Mouse (Mus musculus): ENCODE measurements around the gene Zfp292. TPM values are rescaled to one million over a fixed set of nuclear protein-coding genes. Genes with fewer than 3 reads are reported as not detected.
"Not testable (repeated sequence)": the region's sequence is repeated elsewhere in the genome, so short reads cannot be mapped to it uniquely, and the experiment has no call there.

Zfp292 gene
- 21.0 and 22.8 TPM in 2 replicates for polyA plus RNA-seq (2016; fragmentation: Nextera tagmentation; extraction: Ambion mirVana)

GRCm38 (mm10) chr4:34882818-34883217, at the start of gene Zfp292:
Zfp292 (minus strand) TSS chr4:34882960.
- DNase-seq (ENCODE audit: low spot score), result peak; percentile 95
- Histone ChIP-seq H3K36me3 (peaks cover 34% of the 10 kb centered on the region), H3K4me1 (replicated peaks) (peaks cover 36% of the 10 kb centered on the region), H3K27me3 (ENCODE audit: insufficient read depth, poor library complexity, severe bottlenecking) (no peaks in the 10 kb centered on the region; the same call in 1 of the 2 replicates), H3K9me3 (no peaks in the 10 kb centered on the region), H3K4me3 (peak within 1 kb of the TSS; percentile 89), H3K27ac (peak within 1 kb of the TSS; percentile 100)
- WGBS, result under 1% methylated on average over 43 of the region's 44 CpGs

- not testable (repeated sequence) for H3K4me3 ChIP-seq; H3K9me3 ChIP-seq; DNase-seq (ENCODE audit: low spot score); H3K27me3 ChIP-seq (ENCODE audit: insufficient read depth, poor library complexity, severe bottlenecking); H3K36me3 ChIP-seq; H3K4me1 ChIP-seq (replicated peaks); H3K27ac ChIP-seq
- WGBS, result 76% methylated on average over 7 of the region's 7 CpGs
Observed at GRCm38 (mm10) chr4:34928386-34928785, 45.6 kb upstream of the Zfp292 start.

- no peak overlapping the region for H3K27ac ChIP-seq
- peak; percentile 25 for DNase-seq (ENCODE audit: low spot score)
- no peaks in the 10 kb centered on the region for H3K9me3 ChIP-seq
- no peaks in the 10 kb centered on the region for H3K4me1 ChIP-seq (replicated peaks)
- WGBS, result 70% methylated on average over 6 of the region's 6 CpGs
- no peak overlapping the region for H3K4me3 ChIP-seq
- H3K36me3 ChIP-seq, result no peaks in the 10 kb centered on the region
- no peaks in the 10 kb centered on the region for H3K27me3 ChIP-seq (ENCODE audit: insufficient read depth, poor library complexity, severe bottlenecking)
Observed at GRCm38 (mm10) chr4:34922177-34922870, 39.6 kb upstream of the Zfp292 start.

GRCm38 (mm10) chr4:34917400-34917799, 34.6 kb upstream of the Zfp292 start:
- no peak overlapping the region for H3K27ac ChIP-seq
- H3K27me3 ChIP-seq (ENCODE audit: insufficient read depth, poor library complexity, severe bottlenecking), result no peaks in the 10 kb centered on the region
- H3K4me1 ChIP-seq (replicated peaks), result no peaks in the 10 kb centered on the region
- no peaks in the 10 kb centered on the region for H3K36me3 ChIP-seq
- H3K9me3 ChIP-seq, result no peaks in the 10 kb centered on the region
- H3K4me3 ChIP-seq, result no peak overlapping the region
- 62% methylated on average over 7 of the region's 7 CpGs for WGBS
- no peak for DNase-seq (ENCODE audit: low spot score)

GRCm38 (mm10) chr4:34912171-34912570, 29.4 kb upstream of the Zfp292 start:
- Histone ChIP-seq H3K27me3 (ENCODE audit: insufficient read depth, poor library complexity, severe bottlenecking) (no peaks in the 10 kb centered on the region), H3K4me3 (no peak overlapping the region), H3K27ac (no peak overlapping the region), H3K9me3 (no peaks in the 10 kb centered on the region), H3K4me1 (replicated peaks) (no peaks in the 10 kb centered on the region), H3K36me3 (no peaks in the 10 kb centered on the region)
- DNase-seq (ENCODE audit: low spot score), result no peak
- WGBS, result 83% methylated on average over 3 of the region's 3 CpGs

GRCm38 (mm10) chr4:34911401-34911800, 28.6 kb upstream of the Zfp292 start:
- H3K27ac ChIP-seq, result no peak overlapping the region
- no peak for DNase-seq (ENCODE audit: low spot score)
- no peaks in the 10 kb centered on the region for H3K27me3 ChIP-seq (ENCODE audit: insufficient read depth, poor library complexity, severe bottlenecking)
- 79% methylated on average over 3 of the region's 3 CpGs for WGBS
- H3K4me1 ChIP-seq (replicated peaks), result no peaks in the 10 kb centered on the region
- H3K36me3 ChIP-seq, result no peaks in the 10 kb centered on the region
- H3K9me3 ChIP-seq, result no peaks in the 10 kb centered on the region
- H3K4me3 ChIP-seq, result no peak overlapping the region

- H3K4me1 ChIP-seq (replicated peaks), result no peaks in the 10 kb centered on the region
- H3K36me3 ChIP-seq, result no peaks in the 10 kb centered on the region
- H3K27ac ChIP-seq, result no peak overlapping the region
- no peak for DNase-seq (ENCODE audit: low spot score)
- H3K9me3 ChIP-seq, result no peaks in the 10 kb centered on the region
- H3K27me3 ChIP-seq (ENCODE audit: insufficient read depth, poor library complexity, severe bottlenecking), result no peaks in the 10 kb centered on the region
- 95% methylated on average over 7 of the region's 7 CpGs for WGBS
- no peak overlapping the region for H3K4me3 ChIP-seq
Observed at GRCm38 (mm10) chr4:34908127-34908526, 25.4 kb upstream of the Zfp292 start.

GRCm38 (mm10) chr4:34907026-34907425, 24.3 kb upstream of the Zfp292 start:
- WGBS, result 57% methylated on average over 14 of the region's 14 CpGs
- no peak for DNase-seq (ENCODE audit: low spot score)
- Histone ChIP-seq H3K4me3 (no peak overlapping the region), H3K9me3 (no peaks in the 10 kb centered on the region), H3K4me1 (replicated peaks) (no peaks in the 10 kb centered on the region), H3K27me3 (ENCODE audit: insufficient read depth, poor library complexity, severe bottlenecking) (no peaks in the 10 kb centered on the region), H3K36me3 (no peaks in the 10 kb centered on the region), H3K27ac (no peak overlapping the region)

- H3K36me3 ChIP-seq, result no peaks in the 10 kb centered on the region
- no peak overlapping the region for H3K4me3 ChIP-seq
- H3K27ac ChIP-seq, result no peak overlapping the region
- H3K9me3 ChIP-seq, result no peaks in the 10 kb centered on the region
- 86% methylated on average over 4 of the region's 4 CpGs for whole genome bisulfite sequencing
- no peaks in the 10 kb centered on the region for H3K4me1 ChIP-seq (replicated peaks)
- no peak for DNase-seq (ENCODE audit: low spot score)
- H3K27me3 ChIP-seq (ENCODE audit: insufficient read depth, poor library complexity, severe bottlenecking), result no peaks in the 10 kb centered on the region
Observed at GRCm38 (mm10) chr4:34906151-34906550, 23.4 kb upstream of the Zfp292 start.

GRCm38 (mm10) chr4:34905396-34905795, 22.6 kb upstream of the Zfp292 start:
- Histone ChIP-seq H3K4me3 (no peak overlapping the region), H3K27ac (no peak overlapping the region), H3K36me3 (no peaks in the 10 kb centered on the region), H3K27me3 (ENCODE audit: insufficient read depth, poor library complexity, severe bottlenecking) (no peaks in the 10 kb centered on the region), H3K9me3 (no peaks in the 10 kb centered on the region), H3K4me1 (replicated peaks) (no peaks in the 10 kb centered on the region)
- WGBS, result 58% methylated on average over 5 of the region's 5 CpGs
- DNase-seq (ENCODE audit: low spot score), result no peak

GRCm38 (mm10) chr4:34901582-34901981, 18.8 kb upstream of the Zfp292 start:
- not testable (repeated sequence) for H3K4me3 ChIP-seq; DNase-seq (ENCODE audit: low spot score); H3K4me1 ChIP-seq (replicated peaks); H3K27ac ChIP-seq; H3K9me3 ChIP-seq; H3K36me3 ChIP-seq; H3K27me3 ChIP-seq (ENCODE audit: insufficient read depth, poor library complexity, severe bottlenecking)
- WGBS, result 80% methylated on average over 3 of the region's 3 CpGs

GRCm38 (mm10) chr4:34901166-34901565, 18.4 kb upstream of the Zfp292 start:
- 80% methylated on average over 4 of the region's 4 CpGs for WGBS
- Histone ChIP-seq H3K4me1 (replicated peaks) (peaks cover 4% of the 10 kb centered on the region; the same call in 1 of the 2 replicates), H3K27ac (no peak overlapping the region), H3K4me3 (no peak overlapping the region), H3K9me3 (no peaks in the 10 kb centered on the region), H3K36me3 (no peaks in the 10 kb centered on the region), H3K27me3 (ENCODE audit: insufficient read depth, poor library complexity, severe bottlenecking) (no peaks in the 10 kb centered on the region)
- DNase-seq (ENCODE audit: low spot score), result no peak

GRCm38 (mm10) chr4:34900155-34900554, 17.4 kb upstream of the Zfp292 start:
- H3K4me1 ChIP-seq (replicated peaks), result peaks cover 4% of the 10 kb centered on the region; the same call in 1 of the 2 replicates
- DNase-seq (ENCODE audit: low spot score), result no peak
- H3K36me3 ChIP-seq, result no peaks in the 10 kb centered on the region
- no peaks in the 10 kb centered on the region for H3K27me3 ChIP-seq (ENCODE audit: insufficient read depth, poor library complexity, severe bottlenecking)
- no peak overlapping the region for H3K27ac ChIP-seq
- WGBS, result 61% methylated on average over 9 of the region's 9 CpGs
- no peaks in the 10 kb centered on the region for H3K9me3 ChIP-seq
- no peak overlapping the region for H3K4me3 ChIP-seq

GRCm38 (mm10) chr4:34899322-34899721, 16.6 kb upstream of the Zfp292 start:
- Histone ChIP-seq H3K36me3 (no peaks in the 10 kb centered on the region), H3K9me3 (no peaks in the 10 kb centered on the region), H3K27me3 (ENCODE audit: insufficient read depth, poor library complexity, severe bottlenecking) (no peaks in the 10 kb centered on the region), H3K4me3 (no peak overlapping the region), H3K27ac (no peak overlapping the region), H3K4me1 (replicated peaks) (peaks cover 4% of the 10 kb centered on the region; the same call in 1 of the 2 replicates)
- DNase-seq (ENCODE audit: low spot score), result no peak
- 93% methylated on average over 1 of the region's 1 CpGs for WGBS

Data from hindbrain, embryonic 10.5 days (tissue).